Mouse (Mus musculus) mature B cell (primary cell): ENCODE results near the gene Ctsw.
"Not testable (repeated sequence)": the region's sequence is repeated elsewhere in the genome, so short reads cannot be mapped to it uniquely, and the experiment has no call there.

ENCODE experiments used
- in situ Hi-C: fragments of 300-500 bp; cut with MboI; formaldehyde crosslinking; loops from 2 replicates; pipeline ENCODE4 v1.14.3; 2019

Ctsw gene

DNA sequence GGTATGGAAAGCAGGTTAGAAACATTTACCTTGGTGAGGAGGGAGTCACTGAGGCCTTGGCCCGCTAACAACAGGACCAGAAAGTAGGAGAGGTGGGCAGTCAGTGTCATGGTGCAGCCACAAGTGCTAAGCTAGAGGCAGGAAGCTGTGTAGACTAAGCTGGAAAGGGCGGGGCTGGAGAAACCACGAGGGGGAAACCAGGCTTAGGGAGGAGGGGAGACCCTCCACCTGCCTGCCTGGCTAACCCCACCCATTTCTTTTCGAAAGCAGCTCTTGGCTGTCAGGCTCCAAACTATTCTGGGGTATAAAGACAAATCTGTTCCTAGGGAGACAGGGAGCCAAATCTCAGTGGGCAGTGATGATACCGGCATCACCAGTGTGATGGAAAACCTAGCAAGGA lies at the start of gene Ctsw:
Ctsw (minus strand) TSS at position 134 of the 400 bp plus-strand sequence.
- in situ Hi-C loops = no loop called here

DNA sequence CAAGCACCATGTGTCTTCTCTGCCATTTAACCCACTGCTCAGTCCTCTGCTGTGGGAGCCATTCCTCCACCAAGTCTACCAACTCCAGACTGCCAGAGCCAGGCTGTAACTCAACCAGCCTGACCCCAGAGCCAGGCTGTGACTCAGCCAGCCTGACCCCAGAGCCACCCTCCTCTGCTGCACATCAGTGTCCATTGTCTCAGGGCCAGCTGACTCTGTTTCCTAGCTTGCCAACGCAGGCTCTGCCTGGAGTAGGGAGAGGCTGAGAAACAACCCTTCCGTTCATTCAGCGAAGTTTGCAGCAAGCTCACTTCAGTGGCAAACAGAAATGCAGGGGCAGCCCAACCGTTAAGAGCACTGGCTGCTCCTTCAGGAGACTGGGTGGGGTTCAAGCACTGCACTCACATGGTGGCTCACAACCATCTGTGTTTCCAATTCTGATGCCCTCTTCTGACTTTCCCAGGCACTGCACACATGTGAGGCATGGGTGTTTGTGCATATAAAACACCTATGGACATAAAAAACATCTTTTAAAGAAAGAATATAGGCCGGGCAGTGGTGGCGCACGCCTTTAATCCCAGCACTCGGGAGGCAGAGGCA lies 48.7 kb upstream of the Ctsw start:
- in situ Hi-C loops = no loop called here

DNA sequence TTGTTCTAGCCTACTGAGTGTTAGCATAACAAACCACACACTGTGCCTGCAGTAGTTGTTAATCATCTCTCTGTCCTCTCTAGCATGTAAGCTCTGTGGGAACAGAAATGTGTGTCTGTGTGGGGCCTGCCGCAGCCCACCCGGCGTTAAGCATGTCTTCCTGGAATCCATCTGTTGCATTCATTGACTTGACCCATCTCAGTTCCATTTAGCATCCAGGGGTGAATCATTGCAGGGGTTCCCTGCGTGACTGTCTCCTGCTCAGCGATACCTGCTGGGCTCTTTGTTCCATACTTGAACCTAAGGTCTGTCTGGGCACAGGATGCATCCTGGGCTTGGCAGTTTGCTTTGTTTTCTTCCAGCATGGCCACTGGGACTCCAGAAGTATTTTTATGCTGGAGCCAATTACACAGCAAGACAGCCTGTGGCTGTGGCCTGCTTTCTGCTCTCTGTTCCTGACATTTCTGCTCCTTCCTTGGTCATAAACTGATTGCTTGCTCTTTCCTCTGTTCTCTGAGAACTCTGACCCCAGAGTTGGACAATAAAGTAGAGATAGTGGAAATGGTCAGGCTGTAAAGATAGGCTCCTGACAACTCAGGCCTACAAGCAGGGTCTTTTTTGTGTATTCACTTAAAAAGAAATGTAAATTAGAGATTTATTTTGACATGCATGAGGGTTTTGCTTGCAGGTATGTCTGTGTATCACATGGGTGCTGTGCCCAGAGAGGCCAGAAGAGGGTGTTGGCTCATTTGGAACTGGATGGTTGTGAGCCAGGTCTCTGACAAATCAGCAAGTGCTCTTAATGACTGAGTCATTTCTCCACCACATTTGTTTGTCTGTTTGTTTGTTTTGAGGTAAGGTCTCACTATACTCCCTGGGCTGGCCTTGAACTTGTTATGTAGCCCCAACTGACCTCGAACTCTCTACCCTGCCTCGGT lies 47.8 kb upstream of the Ctsw start:
- in situ Hi-C loops = no loop called here

DNA sequence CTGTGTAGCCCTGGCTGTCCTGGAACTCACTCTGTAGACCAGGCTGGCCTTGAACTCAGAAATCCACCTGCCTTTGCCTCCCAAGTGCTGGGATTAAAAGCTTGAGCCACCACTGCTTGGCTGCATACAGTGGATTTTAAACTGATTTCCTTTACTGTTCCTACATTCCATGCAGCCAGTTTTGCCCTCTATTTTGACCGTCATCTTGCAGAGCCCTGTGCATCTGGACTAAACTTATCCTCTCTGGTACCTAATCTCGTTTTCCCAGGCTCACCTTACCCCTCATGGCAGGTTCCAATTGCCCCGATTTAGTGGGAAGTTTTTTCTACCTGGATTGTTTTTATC lies 44.7 kb upstream of the Ctsw start:
- in situ Hi-C loops = no loop called here

DNA sequence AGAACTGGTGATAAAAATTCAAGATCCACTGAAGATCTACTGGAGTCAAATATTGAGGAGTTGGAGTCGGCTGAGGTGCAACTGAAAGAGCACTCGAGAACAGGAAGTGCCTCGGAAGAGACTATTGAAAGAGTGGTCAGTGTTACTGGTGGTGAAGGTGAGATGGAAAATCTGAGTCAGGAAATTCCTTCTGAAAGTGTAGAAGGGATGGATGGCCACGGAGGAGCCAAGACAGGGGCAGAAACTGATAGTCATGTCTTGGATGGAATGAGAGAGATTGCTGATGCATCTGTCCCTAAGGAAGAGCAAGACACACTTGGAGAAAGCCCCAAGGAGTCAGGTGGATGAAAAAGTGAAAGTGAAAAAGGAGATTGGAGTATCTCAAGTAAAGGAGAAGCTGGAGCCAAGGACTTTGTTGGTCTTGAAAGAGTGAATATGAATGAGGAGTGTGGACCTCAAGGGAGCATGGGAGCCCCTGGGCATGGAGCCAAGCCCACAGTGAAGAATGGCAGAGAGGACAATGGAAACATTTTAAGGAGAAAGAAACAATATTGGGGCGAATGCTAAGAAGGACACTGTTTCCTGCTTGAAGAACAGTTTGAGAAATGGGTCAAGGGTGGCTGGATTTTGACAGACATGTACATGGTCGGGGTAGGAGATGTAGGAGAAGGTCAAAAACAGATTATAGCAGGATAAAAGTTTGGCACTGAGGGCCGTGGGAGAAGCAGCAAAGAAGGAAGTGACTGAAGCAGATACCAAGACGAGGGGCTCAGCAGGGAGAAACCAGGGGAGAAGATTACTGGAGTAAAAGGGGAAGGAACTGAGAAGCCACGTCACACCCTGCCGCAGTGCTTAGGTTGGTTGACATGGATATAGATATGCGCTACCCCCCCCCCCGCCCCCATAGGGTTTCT lies 44.0 kb upstream of the Ctsw start:
- in situ Hi-C loops = no loop called here

DNA sequence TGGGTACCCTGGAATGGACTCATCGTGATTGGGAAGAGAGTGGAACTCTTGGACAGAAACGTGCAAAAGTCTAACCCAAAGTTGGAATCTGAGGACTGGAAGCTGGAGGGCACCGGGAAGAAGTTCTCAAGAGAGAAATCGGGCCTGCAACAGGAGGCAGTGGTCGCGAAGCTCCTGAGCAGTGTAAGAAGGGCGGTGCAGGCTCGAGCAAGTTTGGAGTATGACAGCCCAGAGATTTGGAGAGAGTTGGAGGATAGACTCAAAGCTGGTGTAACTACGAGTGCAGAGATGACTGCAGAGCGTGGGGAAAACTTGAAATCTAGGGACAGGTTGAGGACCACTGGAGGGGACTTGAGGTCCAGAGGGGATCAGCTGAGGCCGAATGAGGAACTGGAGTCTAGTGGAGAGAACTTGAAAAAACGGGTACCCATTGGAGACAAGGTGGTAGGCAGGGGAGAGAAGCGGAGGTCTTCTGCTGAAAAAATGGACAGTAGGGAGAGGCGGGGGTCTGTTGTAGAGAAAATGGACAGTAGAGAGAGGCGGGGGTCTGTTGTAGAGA lies 42.8 kb upstream of the Ctsw start:
- in situ Hi-C loops = no loop called here

DNA sequence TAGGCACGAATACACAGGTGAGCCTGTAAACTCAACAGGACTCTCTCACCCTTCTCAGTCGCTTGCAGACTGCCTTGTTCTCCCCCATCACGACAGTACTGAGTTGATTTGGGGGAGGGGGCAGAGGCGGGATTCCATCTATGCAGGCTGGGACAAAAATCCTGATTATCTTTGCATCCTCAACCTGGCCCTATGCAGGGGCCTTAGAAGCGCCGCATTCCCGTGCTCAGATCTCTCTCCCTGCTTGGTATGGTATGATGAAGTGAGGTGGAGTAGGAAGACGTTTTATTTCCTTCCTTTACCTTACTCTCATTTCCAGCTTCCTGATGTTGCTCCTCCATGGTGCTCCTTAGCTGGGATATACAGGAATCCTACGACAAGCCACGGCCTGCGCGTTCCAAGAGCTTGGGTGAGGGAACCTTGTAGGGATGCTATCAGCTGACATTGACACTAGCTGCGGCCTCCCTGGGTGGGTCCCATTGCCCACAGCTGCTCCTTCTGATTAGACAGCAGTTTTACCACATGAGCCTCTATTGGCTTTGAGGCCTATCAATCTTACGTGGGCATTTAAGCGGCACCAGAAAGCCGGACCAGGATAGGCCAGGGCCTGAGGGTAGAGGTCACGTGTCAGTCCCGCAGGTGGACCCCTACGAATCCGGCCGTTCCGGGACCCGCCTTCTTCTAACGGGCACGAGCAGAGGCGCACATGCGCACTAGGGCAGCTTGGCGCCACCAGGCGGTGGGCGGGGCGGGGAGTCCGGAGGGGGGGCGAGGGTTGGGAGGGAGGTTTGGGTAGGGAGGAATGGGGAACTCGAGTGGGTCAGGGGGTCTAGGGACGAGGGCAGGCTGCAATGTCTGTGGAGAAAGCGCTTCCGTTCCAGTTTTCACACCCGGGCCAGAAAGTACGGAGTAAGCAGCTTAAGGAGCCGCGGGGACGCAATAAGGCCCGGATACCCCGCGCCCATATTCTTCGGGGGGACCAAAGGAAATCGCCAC lies 42.0 kb upstream of the Ctsw start, which contains the start of gene Snx32:
Snx32 (minus strand) TSS at position 508 of the 996 bp plus-strand sequence.
- in situ Hi-C loops = no loop called here

DNA sequence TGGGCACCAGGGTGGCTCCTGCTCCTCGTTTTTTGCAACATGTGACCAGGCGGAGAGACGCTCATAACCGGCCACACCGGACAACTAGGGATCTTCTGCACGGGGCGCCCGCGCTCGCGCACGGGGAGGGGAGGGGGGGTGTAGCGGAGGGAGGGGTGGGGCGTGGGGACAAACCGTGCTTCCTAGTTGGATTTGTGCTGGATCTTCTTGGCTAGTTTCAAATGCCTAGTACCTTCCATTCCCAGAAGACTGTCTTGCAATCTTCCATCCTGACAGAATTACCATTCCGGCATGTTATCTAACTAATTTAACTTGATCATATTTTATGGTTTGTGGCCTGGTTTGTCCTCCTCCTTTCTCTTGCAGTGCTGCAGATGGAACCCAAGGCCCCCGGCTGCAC lies 35.4 kb upstream of the Ctsw start, which contains the start of gene 1700020D05Rik:
1700020D05Rik (minus strand) TSS at position 101 of the 400 bp plus-strand sequence.
- in situ Hi-C loops = no loop called here

DNA sequence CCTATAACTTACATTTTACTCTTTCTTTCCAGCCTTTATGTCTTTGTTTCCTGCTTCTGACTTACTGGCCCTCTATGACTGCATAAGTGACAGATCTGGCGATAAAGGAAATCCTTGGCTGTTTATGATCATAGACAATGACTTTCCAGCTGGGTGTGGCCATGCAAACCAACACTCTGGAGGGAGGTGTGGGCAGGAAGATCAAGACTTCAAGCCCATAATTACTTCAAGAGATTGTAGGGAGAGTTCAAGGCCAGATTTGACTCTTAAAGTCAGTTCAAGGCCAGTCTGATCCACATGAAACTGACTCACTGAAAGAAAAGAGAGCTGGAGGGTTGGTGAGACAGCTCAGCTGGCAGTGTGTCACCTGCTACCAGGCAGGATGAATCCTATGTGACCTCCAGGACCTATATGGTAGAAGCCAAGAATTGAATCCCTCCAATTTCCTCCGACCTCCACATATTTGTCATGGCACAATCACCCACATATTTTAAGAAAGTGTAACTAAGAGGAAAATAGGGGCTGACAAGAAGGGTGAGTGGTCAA lies 32.1 kb upstream of the Ctsw start:
- in situ Hi-C loops = no loop called here

DNA sequence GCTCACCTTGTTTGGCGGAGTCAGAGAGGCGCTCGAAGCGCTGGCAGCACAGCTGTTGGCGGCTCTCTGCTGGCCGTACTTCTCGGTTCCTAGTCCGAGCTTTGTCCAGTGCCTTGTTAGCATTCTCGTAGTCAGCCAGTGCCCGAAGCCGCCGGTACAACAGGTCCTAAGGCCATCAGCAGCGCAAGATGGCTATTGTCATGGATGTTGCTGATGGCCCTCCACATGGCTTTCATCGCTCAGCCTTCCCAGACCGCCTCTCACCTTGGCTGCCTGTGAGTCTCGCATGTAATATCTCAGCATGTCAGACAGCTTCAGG lies 27.7 kb upstream of the Ctsw start:
- in situ Hi-C loops = no loop called here

DNA sequence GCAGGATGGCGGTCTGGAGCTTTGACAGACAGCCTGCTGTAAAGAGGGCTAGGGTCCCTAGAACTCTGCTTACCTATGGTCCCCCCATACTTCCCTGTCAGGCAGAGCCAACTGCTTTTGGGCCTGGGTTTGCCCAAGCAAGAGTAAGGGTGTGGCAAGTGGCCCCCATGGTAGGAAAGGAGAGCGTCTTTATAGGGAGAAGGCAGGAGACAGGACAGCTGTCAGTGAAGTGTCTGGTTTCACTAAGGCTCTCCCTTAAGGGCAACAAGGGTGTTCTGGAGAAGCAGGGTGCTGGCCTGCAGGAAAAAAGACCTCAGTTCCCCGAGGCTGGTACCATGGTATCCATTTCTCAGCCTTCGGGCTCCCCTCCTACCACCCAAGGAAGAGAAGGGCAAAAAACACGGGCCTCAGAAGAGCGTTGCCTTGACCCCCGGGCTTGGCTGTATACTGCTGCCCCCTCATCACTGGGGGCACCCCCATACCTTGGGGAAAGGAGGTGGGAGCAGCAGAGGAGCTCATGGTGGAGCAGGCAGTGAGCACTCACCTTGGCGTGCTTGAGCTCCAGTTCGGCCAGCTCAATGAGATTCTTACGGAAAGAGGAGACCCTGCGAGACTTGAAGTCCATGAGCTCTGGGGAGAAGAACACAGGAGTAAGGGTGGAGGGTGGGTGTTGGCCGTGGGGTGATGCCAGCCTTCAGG lies 27.2 kb upstream of the Ctsw start:
- in situ Hi-C loops = no loop called here

DNA sequence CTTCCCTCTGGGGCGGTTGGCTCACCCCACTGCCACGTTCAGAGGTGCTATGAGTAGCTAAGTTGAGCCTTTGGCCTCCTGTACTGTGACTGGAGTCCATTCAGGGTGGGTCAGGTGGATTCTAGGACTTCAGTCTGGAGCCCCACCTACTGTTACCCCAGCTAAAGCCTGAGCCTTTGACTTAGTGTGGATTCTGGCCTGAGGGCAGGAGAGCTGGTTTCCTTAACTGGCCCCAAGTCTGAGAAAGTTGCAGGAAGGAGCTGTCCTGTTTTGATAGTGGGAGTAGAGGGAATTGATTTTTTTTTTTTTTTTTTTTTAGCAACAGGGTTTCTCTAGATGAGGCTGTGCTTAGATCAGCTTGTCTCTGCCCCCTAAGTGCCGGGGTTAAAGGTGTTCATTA lies 26.0 kb upstream of the Ctsw start:
- in situ Hi-C loops = no loop called here

DNA sequence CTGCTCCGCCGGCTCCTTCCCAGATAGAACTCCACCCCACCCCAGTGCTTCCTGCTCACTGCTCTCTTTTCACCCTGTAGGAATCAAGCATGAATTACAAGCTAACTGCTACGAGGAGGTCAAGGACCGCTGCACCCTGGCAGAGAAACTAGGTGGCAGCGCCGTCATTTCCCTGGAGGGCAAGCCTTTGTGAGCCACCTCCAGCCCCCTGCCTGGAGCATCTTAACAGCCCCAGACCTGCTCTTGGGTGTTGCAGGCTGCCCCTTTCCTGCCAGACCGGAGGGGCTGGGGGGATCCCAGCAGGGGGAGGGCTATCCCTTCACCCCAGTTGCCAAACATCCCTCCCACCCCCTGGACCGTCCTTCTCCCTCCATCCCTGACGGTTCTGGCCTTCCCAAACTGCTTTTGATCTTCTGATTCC lies 25.0 kb upstream of the Ctsw start:
- in situ Hi-C loops = not testable (repeated sequence)

DNA sequence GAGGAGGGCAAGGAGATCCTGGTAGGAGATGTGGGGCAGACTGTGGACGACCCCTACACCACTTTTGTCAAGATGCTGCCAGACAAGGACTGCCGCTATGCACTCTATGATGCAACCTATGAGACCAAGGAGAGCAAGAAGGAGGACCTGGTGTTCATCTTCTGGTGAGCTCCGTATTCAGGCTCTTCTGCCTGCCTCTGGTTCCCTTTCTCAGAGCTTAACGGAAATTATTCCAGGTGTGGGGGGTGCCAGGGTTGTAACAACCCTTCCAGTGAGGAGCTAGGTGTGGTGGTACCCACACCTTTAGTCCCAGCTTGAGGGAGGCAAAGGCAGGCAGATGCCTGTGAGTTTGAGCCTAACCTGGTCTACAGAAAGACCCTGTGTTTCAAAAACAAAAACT lies 24.3 kb upstream of the Ctsw start:
- in situ Hi-C loops = no loop called here

DNA sequence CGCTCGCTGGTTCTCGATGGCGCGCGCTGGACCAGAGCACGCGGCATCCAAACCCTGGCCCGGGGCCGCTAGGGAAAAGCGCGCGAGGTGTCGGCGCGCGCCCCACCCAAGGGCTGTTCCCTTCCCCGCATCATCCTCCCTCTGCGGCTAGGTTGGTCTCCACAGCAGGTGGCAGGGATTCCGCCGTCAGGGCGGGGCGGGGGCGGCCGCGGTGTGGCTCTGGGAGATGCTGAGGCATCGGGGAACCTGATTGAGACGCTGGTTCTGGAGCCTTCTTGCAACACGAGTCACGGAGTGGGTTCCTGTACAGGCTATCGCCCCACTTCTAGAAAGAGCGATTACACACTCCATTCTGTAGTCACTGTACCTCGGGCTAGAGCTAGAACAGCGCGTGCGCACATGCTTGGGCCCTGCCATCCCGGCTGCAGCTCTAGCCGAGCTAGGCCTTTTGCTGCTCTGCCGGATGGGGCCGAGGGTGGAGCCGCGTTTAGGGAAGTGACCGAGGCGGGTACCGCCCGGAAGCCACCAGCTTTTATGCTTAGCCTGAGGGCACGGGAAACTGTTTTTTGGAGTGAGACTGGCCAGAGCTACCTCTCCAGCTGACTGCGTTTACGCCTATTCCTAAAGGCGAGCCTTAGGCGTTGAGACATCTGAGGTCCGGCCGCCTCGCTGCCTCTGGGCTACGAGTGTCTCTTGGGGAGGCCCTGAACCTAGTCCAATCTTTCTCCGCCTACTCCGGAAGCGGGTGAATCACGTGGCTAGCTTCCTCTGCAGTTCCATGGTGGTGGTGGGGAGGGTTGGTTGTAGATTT lies 22.8 kb upstream of the Ctsw start:
- in situ Hi-C loops = no loop called here

DNA sequence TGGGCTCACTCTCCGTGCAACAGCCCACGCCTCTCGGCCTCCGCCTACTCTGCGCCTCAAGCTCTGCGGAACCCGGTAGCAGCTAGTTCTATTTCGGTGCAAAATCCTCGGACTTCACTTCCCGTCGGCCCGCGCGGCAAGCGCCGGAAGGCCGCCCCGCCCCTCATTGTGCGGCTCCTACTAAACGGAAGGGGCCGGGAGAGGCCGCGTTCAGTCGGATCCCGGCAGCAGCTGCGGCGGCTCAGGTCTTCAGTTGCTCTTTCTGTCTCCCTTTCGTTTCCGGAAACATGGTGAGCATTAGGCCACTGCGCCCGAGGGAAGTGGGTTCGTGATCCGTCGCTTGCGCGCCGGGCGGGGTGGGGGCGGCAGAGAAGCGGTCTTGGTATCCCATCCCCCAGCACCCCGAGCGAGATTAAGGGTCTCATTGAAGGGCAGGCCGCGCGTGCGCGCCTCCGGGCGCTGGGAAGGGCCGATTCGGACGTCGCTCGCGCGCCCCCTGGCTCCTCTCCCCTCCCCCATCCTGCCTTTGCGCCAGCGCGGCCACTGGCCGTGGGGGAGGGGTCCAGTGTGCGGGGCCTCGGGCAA lies 22.1 kb upstream of the Ctsw start, which contains the start of gene Cfl1:
Cfl1 (plus strand) TSS at position 143 of the 585 bp plus-strand sequence.
- in situ Hi-C loops = no loop called here

DNA sequence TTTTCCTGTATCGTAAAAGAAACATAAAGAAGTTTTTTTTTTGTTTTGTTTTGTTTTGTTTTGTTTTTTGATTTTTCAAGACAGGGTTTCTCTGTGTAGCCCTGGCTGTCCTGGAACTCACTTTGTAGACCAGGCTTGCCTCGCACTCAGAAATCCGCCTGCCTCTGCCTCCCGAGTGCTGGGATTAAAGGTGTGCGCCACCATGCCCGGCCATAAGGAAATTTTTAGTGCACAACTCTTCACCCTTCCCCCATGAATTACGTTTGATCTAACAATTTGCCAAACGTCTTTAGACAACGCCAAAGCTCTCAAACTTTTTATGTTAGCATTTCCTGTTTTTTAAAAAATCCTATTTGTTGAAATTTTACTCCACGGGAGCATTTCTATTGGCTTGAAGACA lies 21.4 kb upstream of the Ctsw start:
- in situ Hi-C loops = not testable (repeated sequence)

DNA sequence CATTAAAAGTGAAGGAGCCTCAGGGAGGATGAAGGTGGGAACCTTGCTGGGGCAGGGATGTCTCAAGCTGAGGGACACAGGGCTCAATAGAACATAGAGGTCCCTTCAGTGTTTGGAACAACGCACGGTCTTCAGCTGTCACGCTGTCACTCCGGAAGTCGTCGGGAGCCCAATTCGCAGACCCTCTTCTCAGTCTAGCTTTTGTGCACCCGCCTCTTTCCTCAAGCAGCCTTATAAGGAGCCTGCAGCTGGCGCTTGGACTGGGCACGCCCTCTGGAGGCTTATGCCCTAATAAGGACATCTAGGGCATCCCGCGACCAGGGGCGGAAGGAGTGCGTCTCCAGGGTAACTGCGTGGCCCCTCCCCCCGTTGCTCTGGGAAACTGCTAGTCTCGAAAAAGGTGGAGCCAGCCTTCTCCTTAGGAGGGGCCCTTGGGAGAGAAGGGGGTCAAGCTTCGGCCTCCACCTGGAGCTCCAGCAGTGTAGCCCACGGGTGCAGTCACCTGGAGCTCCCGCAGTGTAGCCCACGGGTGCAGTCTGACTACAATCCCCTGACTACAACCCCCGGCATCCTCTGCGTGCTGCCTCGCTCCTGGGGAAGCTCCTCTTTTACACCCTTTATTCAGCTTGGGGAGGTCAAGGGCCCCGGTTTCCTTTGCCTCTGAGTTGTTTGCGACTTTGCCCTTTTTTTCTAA lies 20.7 kb upstream of the Ctsw start:
- in situ Hi-C loops = no loop called here
